ENCODE assay signal across 30 mouse cellular contexts in the genomic region with DNA sequence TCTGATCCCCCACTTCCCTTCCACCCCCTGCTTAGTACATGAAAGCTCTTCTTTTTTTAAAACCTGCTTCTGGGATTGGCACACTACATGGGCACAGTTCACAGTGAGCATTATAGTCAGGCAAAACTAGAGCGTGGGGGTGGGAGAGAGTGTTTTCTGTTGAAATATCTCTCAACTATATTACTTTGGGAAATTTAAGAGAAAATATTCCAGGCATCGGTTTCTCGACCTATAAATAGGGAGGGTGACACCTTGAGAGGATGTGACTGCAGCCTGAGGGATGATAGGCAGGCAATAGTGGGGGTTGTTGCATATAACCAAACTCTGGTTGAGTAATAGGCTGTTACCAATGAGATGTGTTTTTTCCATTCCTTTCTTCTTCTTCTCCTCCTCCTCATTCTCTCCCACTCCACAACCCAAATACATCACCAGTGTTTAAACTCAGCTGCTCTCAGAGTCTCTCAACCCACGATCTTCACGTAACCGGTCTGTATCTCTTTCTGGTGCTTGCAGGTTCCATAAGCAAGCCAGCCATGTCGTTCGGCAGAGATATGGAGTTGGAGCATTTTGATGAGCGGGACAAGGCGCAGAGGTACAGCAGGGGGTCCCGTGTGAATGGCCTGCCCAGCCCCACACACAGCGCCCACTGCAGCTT. TPM values are rescaled to one million over a fixed set of nuclear protein-coding genes. Genes with fewer than 3 reads are reported as not detected.
DNase-seq lines count a peak whose midpoint lies in the region; ATAC-seq lines count a peak whose summit lies in the region.
"Had no signal": no experiment of that assay in that cellular context is flagged by ENCODE, and none has a peak within 500 bp of the region (broad histone marks: within the 10 kb centered on the region; RNA-seq: fewer than 3 reads in every experiment).

No protein-coding gene starts in this region.

- no peaks in the 10 kb centered on the region for H3K9me3 ChIP-seq in midbrain, embryonic 16.5 days (replicated peaks; ENCODE audit: control insufficient read depth, low read length, poor library complexity, severe bottlenecking)
- H3K9me3 ChIP-seq in midbrain, embryonic 14.5 days (ENCODE audit: control insufficient read depth, low read length): no peaks in the 10 kb centered on the region
- H3K9me3 ChIP-seq: embryonic facial prominence, embryonic 10.5 days; embryonic facial prominence, embryonic 15.5 days; forebrain, embryonic 12.5 days; heart, embryonic 13.5 days; hindbrain, embryonic 15.5 days; kidney, embryonic 15.5 days; liver, embryonic 15.5 days; stomach, embryonic 15.5 days had no signal

- peaks cover 9% of the 10 kb centered on the region; the same call in 1 of the 2 replicates for H3K36me3 ChIP-seq in midbrain, embryonic 16.5 days (ENCODE audit: control insufficient read depth, insufficient read depth, low read length)
- peaks cover 34% of the 10 kb centered on the region for H3K36me3 ChIP-seq in midbrain, embryonic 14.5 days (ENCODE audit: control insufficient read depth, insufficient read depth, low read length)
- H3K36me3 ChIP-seq: embryonic facial prominence, embryonic 15.5 days; heart, embryonic 13.5 days; kidney, embryonic 15.5 days; liver, embryonic 15.5 days; stomach, embryonic 15.5 days had no signal

- peak; percentile 33 to 57 for DNase-seq in left cerebral cortex, adult 18-20 months (ENCODE audit: low spot score in 2 of 2)
- DNase-seq in left cerebral cortex, adult 11 months (ENCODE audit: low spot score): no peak
- no peak for DNase-seq in midbrain, embryonic 14.5 days
- peak; percentile 50 to 54 for DNase-seq in left cerebral cortex, postnatal 36 days (ENCODE audit: low spot score in 2 of 2)
- DNase-seq in telencephalon, adult 2 months (ENCODE audit: low read depth, low spot score): peak; percentile 89
- no peak for DNase-seq in liver
- DNase-seq: adrenal gland, postnatal 25 days; B cell, adult 2 months; cerebellum, adult 18-20 months; forebrain, postnatal 0 days; gastrocnemius, postnatal 10 days; heart, postnatal 10 days; kidney, adult 11 months; kidney, postnatal 36 days; lung, embryonic 14.5 days; lung, postnatal 14 days; thymus, postnatal 14 days had no signal

- intact Hi-C loops in left cerebral cortex, postnatal 36 days (cut with DNase I): loop anchor here (2.0 to 5.0 kb wide), 2 partner anchors 36 to 70 kb away; no protein-coding TSS in a partner anchor

- no peak for ATAC-seq in midbrain, embryonic 16.5 days
- no peak for ATAC-seq in midbrain, embryonic 14.5 days (ENCODE audit: low FRiP score, low TSS enrichment)
- ATAC-seq: forebrain, postnatal 0 days; inflammation-experienced regulatory T-cells, adult 6 months had no signal

- H3K4me3 ChIP-seq in midbrain, embryonic 16.5 days (ENCODE audit: low read depth, low read length): no peak overlapping the region
- no peak overlapping the region for H3K4me3 ChIP-seq in midbrain, embryonic 14.5 days (replicated peaks; ENCODE audit: low read depth, low read length)
- H3K4me3 ChIP-seq: embryonic facial prominence, embryonic 10.5 days; embryonic facial prominence, embryonic 15.5 days; forebrain, embryonic 12.5 days; heart, embryonic 13.5 days; hindbrain, embryonic 15.5 days; kidney, embryonic 15.5 days; liver, embryonic 15.5 days; stomach, embryonic 15.5 days had no signal

- H3K27ac ChIP-seq in midbrain, embryonic 16.5 days (ENCODE audit: low read length): no peak overlapping the region
- H3K27ac ChIP-seq in midbrain, embryonic 14.5 days (replicated peaks; ENCODE audit: low read depth, low read length): no peak overlapping the region
- H3K27ac ChIP-seq: embryonic facial prominence, embryonic 10.5 days; embryonic facial prominence, embryonic 15.5 days; forebrain, embryonic 12.5 days; heart, embryonic 13.5 days; hindbrain, embryonic 15.5 days; kidney, embryonic 15.5 days; liver, embryonic 15.5 days; stomach, embryonic 15.5 days had no signal

- WGBS in midbrain, embryonic 16.5 days: 84% methylated on average over 12 of the region's 12 CpGs
- WGBS in midbrain, embryonic 14.5 days: 91% methylated on average over 12 of the region's 12 CpGs

- no peaks in the 10 kb centered on the region for H3K27me3 ChIP-seq in midbrain, embryonic 16.5 days (ENCODE audit: control insufficient read depth, insufficient read depth, low read depth, low read length)
- H3K27me3 ChIP-seq in midbrain, embryonic 14.5 days (ENCODE audit: control insufficient read depth, insufficient read depth, low read length): no peaks in the 10 kb centered on the region
- H3K27me3 ChIP-seq: forebrain, embryonic 12.5 days; hindbrain, embryonic 15.5 days had no signal

- H3K4me2 ChIP-seq in midbrain, embryonic 16.5 days (ENCODE audit: low read length): 0 out of 2 replicates have a peak overlapping the region, but pooled peaks have one; percentile 1
- no peak overlapping the region for H3K4me2 ChIP-seq in midbrain, embryonic 14.5 days (ENCODE audit: low read length)
- H3K4me2 ChIP-seq: embryonic facial prominence, embryonic 15.5 days; forebrain, embryonic 12.5 days; heart, embryonic 13.5 days; hindbrain, embryonic 15.5 days; kidney, embryonic 15.5 days; liver, embryonic 15.5 days; lung, embryonic 14.5 days; stomach, embryonic 15.5 days had no signal

- H3K4me1 ChIP-seq in midbrain, embryonic 16.5 days (ENCODE audit: control insufficient read depth, insufficient read depth, low read length): peaks cover 68% of the 10 kb centered on the region
- peaks cover 43% of the 10 kb centered on the region for H3K4me1 ChIP-seq in midbrain, embryonic 14.5 days (ENCODE audit: control insufficient read depth, insufficient read depth, low read length)
- H3K4me1 ChIP-seq: liver, embryonic 15.5 days had no signal

- no peak overlapping the region for H3K9ac ChIP-seq in midbrain, embryonic 16.5 days (ENCODE audit: low read depth, low read length)
- no peak overlapping the region for H3K9ac ChIP-seq in midbrain, embryonic 14.5 days (replicated peaks; ENCODE audit: low read length)
- H3K9ac ChIP-seq: embryonic facial prominence, embryonic 15.5 days; forebrain, embryonic 12.5 days; forebrain, postnatal 0 days; heart, embryonic 13.5 days; hindbrain, embryonic 15.5 days; kidney, embryonic 15.5 days; liver, embryonic 15.5 days; lung, embryonic 14.5 days; stomach, embryonic 15.5 days had no signal

RNA-seq across cellular contexts. Expression of a gene that starts 4.6 kb away (rescaled TPM):
- total RNA-seq in left cerebral cortex, adult 18-20 months (2021): 100 to 1,000 TPM; 785 to 850 TPM
- 293 and 328 TPM in 2 replicates for polyA plus RNA-seq in midbrain, embryonic 16.5 days (2015; fragmentation: Nextera tagmentation; extraction: Ambion mirVana)
- 278 and 323 TPM in 2 replicates for polyA plus RNA-seq in midbrain, embryonic 14.5 days (2014; fragmentation: Nextera tagmentation; extraction: Ambion mirVana)
- total RNA-seq in left cerebral cortex, postnatal 36 days (2021): 100 to 1,000 TPM; 877 to 948 TPM
- total RNA-seq: common myeloid progenitor, adult 5-6 weeks; hematopoietic stem cell, adult 5-6 weeks had no signal
- polyA plus RNA-seq: liver, adult 2 months had no signal

Comparison
In these comparisons a context has a peak if more than half of its experiments do, and no peak if none do; other contexts are left out.
1. DNase-seq: peak in left cerebral cortex, adult 18-20 months (2 of 2), left cerebral cortex, postnatal 36 days (2 of 2) and telencephalon, adult 2 months (single experiment); none in left cerebral cortex, adult 11 months (single experiment), midbrain, embryonic 14.5 days (single experiment) and liver (single experiment).